Mouse (Mus musculus): ENCODE measurements at regions not wholly inside any gene's neighbourhood (a gene's known extent, or its start where the extent isn't known, plus 50 kb on each side); places are given as distances from the start of the nearest gene placed in this dataset.

DNA sequence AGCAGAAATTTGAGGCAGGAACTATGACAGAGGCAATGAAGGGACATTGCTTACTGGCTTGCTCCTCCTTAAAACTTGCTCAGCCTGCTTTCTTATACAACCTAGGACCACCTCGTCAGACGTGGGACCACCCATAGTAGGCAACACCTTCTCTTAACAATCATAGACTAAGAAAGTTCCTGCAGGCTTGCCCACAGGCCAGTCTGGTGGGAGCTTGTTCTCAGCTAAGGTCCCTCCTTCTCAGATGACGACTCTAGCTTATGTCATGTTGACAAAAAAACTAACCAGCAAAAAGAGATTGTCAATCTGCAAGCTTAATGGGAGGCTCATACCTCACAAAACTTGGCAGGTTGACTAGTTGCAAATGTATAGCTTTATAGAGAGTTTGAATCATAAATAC, 56.5 kb upstream of the Lsm6 start:
- DNase-seq (ENCODE audit: low read depth, low spot score): no peak

- DNase-seq (ENCODE audit: low read depth, low spot score): no peak
These were observed 68.8 kb upstream of the Lsm6 start for GRCm38 (mm10) chr8:78889708-78890107.

GRCm38 (mm10) chr8:78890571-78890970, 69.6 kb upstream of the Lsm6 start:
- no peak for DNase-seq (ENCODE audit: low read depth, low spot score)

DNA sequence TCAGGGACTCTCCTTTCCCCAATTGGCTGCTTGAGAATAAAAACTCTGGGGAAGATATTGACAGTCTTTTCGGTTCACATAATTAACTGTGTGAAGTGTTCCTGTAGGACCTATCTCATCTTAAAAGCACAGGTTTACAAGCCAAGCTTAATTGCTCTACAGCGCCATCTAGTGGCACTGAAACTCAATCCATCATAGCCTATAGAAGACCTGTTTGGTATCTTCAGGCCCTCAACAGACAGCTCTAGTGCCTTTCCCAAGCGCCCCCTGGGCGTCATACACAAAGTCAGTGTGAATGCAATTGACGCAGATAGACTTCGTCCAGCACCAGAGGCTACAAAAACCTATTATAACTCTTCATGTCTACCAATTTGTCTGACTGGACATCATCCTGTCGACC, 78.9 kb upstream of the Lsm6 start:
- DNase-seq (ENCODE audit: low read depth, low spot score): peak; percentile 63

DNA sequence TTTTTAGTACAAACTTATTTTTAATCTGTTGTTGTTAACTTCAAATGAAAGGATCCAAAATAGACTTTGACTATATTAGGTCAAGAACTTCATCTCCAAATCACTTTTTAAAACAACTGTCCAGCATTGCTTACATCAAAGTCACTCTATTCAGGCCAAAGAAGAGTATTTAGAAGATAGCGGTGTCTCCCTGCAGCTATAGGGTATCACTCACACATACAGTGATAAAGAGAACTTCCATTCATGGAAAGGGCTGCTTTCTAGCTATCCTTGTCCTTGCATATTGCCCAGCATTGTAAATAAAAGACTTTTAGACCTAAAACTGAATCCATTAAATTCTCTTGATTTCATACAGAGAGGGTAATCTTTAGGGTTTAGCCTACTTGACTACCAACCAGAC, 82.1 kb upstream of the Lsm6 start:
- DNase-seq (ENCODE audit: low read depth, low spot score): no peak

DNA sequence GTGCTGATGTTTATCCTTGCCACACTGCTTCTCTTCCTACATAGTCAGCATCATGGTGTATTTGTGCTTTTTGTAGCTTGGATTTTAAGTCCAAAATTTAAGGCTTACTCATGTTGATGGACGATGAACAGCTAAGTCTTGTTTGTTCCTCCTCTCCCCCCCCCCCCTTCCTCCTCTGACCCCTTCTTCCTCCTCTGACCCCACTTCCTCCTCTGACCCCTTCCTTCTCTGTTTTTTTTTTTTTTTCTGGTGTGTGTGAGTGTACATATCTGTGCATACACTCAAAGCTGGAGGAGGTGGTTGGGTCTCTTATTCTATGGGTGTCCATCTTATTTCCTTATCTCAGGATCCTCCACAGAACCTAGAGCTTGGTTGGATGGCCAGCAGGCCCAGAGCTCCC, 87.0 kb upstream of the Lsm6 start:
- DNase-seq (ENCODE audit: low read depth, low spot score): no peak

DNA sequence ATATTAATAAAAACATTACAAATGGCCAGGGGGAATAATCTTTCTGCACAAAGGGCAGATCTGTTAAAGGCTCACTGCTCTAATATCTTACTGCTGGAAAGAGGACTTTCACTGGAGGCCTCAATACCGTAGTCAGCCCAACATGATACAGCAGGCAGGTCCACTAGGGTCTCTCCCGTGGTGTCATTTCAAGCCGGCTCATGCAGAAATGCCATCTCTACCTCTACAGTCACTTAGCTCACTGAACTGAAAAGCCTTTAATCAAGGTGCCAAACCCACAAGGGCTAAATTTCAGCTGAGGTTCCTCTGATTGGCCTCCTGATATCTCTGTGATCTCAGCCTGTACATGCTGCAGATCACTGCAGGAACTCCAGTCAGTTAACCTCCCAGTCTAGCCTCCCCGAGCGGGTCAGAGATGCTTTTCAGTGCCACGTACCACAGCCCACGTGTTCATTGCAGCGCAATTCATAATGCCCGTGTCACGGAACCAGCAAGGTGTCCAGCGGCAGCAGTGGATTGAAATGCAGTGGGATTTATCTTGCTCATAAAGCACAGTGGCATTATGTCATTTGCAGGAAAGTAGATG, 90.4 kb upstream of the Lsm6 start:
- DNase-seq (ENCODE audit: low read depth, low spot score): no peak

GRCm38 (mm10) chr8:78912470-78912869, 91.5 kb upstream of the Lsm6 start:
- no peak for DNase-seq (ENCODE audit: low read depth, low spot score)

- DNase-seq (ENCODE audit: low read depth, low spot score): no peak
These were observed 92.9 kb upstream of the Lsm6 start for GRCm38 (mm10) chr8:78913823-78914222.

DNA sequence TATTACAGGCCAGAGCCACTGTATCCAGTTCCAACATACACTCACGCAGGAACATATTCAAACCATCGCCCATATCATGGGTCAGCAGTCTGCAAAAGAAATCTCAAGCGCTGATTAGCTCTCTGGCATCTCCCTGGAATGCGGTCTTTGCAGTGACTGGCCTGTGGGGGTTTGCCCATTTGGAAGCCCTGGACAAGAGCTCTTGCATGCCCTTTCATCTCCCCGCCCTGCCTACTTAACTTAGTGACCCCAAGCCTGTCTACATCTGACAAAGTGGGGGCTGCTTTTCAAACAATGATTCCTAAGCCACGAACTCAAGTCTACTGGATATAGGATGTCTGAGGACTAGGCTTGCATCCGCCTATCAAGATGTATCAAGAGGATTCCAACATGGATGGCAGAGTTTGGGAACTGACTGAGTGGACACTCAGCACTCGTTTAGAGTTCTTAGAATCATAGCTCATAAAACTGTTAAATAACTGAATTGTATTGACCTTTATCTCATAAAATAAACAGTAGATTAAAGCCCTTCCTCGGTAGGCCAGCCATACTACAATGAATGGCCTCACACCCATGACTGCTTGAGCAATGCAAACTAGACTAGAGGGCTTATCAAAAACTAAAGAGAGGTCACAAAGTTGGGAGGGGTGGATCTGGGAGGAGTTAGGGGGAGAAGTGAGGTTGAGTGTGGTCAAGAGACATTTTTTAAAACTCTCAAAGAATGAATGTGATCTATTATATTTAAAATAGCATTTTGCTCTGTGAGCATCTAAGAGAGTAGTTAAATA, 97.4 kb upstream of the Zfp827 start:
- DNase-seq (ENCODE audit: low read depth, low spot score): no peak

DNA sequence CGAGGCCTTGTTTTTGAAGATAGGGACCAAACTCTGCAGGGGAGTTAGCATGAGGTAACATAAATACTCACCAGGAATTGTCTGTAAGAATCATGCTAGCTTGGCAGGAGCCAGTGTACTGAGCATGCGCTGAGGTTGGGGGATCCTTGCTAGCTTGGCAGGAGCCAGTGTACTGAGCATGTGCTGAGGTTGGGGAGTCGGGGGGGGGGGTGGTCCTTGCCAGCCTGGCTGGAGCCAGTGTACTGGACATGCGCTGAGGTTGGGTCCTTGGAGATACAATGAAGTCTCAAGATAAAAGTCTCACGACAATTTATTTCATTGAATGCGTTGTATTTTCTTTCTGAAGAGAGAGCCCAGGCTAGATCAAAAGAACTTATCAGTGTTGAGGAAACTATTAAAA, 96.2 kb upstream of the Zfp827 start:
- DNase-seq (ENCODE audit: low read depth, low spot score): no peak

DNA sequence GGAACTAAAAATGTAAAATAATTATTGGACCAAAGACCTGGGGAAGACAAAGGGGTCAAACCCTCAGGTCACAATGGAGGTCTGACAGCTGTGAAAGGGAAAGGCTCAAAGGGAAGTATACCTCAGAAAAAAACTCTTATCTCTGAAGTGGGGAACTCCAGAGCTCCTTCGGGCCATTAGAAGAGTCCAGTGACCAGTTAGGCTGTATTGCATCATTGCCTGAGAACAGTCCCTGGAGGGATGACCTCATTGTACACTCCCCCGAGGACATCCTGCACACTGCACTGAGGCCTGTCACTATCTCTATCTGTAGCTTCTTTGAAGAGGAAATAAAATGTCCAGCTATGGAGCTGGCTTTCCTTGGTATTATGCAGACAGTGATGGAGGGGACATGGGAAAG, 88.2 kb upstream of the Zfp827 start:
- DNase-seq (ENCODE audit: low read depth, low spot score): no peak

DNA sequence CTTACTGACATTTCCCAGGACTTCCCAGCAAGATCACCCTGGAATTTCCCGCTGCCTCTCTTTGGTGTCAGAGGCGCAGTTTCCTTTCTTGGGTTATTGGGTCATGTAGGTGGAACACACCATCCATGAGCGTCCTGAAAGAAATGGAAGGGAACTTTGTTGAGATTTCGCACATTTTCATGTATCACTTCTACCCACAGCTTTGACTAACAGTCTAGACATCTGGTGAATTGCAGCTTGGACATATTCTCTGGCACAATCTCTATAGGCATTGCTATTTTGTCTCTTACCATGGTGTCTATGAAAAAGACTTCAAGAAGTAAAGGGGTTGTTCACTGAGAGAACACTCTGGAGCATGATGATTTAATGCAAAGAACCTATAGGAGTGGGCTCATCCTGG, 86.7 kb upstream of the Zfp827 start:
- no peak for DNase-seq (ENCODE audit: low read depth, low spot score)

GRCm38 (mm10) chr8:78944367-78944766, 83.9 kb upstream of the Zfp827 start:
- no peak for DNase-seq (ENCODE audit: low read depth, low spot score)

DNA sequence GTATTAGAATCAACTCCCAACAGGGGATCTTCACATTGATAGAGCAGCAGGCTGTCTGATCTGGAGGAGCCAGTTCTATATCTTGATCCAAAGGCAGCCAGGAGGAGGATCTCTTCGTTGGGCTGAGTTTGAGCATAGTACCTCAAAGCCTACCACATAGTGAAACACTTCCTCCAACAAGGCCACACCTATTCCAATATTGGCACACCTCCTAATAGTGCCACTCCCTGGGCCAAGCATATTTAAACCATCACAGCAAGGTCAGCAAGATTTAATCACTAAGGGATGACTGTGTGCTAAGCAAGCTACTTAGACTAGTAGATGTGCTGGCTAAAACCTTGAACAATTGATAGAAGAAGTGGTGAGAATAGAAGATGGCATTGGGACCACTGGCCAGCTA, 82.6 kb upstream of the Zfp827 start:
- DNase-seq (ENCODE audit: low read depth, low spot score): no peak

- DNase-seq (ENCODE audit: low read depth, low spot score): no peak
These were observed 82.2 kb upstream of the Zfp827 start for GRCm38 (mm10) chr8:78946085-78946484.

DNA sequence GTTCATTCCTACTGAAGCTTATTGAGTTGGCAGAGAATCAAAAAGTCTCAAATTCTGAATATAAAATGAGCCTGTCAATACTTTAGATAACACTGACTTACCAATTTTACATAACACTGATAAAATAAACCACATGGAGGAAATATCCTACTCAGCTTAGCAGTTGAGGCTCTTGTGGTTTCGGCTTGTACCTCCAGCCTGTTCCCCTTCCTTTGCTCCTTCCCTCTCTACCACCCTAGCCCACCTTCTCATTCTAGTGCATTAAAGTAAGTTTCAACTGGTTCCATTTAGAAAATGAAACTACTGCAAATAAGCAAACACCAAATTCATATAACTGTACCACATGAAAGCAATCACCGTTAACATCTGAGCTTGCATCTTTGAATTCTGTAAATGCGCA, 53.2 kb upstream of the Zfp827 start:
- peak; percentile 38 for DNase-seq (ENCODE audit: low read depth, low spot score)

Data from CD4-positive helper T cell, adult 2 months (primary cell).